Mouse (Mus musculus): ENCODE measurements around the gene Sdad1.

Sdad1 gene

DNA sequence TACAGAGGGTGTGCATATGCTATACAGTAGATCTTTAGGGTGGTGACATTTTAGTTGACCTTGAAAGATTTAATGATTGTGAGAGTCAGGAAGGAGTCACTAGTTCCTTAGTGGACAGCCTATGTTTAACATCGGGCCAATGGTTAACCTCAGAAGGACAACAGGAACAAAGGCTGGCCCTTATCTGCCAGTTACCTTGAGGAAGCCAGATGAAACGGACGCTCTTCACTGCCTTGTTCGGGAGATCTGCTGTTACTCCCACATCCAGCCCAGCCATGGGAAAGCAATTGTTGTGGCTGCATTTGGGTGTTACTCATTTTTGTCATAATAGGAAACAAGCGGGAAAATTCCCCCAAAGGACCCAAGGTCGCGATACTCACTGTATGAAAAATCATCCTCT, 3.5 kb upstream of the Sdad1 start:
- no peak for DNase-seq (ENCODE audit: extremely low read depth, low read depth, low spot score)

DNA sequence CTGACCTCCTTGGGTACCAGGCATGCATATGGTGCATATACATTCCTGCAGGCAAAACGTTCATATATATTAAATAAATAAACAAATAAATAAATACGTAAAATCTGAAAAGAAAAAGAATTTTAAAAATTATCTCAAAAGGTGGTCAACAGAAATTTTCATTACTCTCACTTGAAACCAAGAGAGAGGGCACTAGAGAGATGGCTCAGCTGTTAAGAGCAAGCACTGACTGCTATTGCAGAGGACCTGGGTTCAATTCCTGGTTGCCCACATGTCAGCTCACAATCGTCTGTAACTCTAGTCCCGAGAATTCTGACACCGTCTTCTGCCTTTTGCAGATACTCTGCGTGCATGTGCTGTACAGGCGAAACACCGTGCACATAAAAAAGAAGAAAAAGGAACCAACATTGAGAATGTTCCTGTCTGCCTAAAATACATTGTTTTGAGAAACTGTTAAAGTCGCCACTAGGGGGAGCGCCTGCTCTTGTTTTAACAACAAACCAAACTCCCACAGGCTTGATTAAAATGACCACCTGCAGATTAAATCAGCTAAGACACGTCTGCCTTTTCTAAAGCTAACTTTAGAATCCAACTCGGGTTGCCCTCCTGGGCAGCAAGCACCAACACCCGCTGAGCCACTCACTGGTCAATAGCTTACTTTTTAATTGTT, 1.9 kb upstream of the Sdad1 start:
- DNase-seq (ENCODE audit: extremely low read depth, low read depth, low spot score): no peak

DNA sequence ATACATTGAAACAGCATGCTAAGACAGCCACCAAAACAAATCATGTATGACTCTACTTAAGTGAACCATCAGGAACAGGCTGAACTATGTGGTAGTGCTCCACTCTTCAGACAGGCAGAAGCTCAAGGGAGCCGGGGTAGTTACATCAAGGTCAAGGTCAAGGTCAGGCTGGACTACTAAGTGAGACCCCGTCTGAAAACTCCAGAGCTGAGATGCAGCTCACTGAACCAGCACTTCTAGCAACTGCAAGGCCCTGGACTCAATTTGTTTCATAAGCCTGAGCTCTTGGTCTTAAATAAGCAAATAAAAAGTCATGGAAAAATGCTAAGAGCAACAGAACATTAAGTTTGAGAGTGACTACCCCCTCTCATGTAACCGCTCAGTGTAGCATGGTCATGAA, 6.0 kb downstream of the Sdad1 start:
- DNase-seq (ENCODE audit: extremely low read depth, low read depth, low spot score): no peak

DNA sequence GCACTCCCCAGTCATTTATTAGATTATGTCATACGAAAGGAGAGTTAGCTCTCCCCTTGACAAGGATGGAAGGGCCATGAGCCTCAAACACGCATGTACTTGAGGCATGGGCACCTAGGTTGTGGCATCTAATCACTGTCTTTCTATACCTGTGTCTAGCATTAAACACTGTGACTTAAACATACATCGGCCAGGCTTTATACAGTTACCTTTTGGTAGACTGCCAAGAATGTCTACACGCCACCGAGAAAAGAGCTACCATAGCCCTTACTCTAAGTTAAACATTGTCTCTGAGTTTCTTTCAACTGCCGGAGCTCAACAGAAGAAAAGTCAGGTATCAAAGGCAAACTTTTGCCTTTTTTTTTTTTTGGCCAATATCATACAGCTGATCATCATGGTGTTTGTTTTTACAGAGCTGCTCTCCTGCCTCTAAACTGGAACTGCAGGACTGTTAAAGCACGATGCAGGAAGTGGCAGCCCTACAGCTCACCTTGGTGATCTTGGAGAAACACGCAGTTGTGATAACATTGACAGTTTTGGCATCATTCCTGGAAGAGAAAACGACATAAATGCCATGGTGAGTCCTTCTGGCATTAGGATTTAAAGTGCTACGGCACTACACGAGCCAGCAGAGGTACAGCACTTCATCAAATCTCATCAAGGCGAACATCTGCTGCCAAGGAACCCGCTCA, 8.0 kb downstream of the Sdad1 start:
- no peak for DNase-seq (ENCODE audit: extremely low read depth, low read depth, low spot score)

DNA sequence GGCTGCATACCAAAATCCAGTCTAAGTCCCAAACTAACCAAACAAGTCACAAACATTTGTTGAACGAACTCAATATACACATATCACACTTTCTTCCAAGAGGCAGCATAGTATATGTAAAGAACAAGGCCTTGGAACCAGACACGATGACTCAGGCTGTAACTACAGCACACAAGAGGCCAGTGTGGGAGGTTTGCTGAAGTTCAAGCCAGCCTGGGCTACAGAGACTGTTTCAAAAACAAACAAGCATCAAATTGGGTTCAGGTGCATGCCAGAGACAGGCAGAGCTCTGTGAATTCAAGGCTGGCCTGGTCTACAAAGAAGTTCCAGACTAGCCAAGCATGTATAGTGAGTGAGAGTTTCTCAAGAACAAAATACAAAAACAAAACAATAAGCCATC, 15.8 kb downstream of the Sdad1 start:
- DNase-seq (ENCODE audit: extremely low read depth, low read depth, low spot score): no peak

DNA sequence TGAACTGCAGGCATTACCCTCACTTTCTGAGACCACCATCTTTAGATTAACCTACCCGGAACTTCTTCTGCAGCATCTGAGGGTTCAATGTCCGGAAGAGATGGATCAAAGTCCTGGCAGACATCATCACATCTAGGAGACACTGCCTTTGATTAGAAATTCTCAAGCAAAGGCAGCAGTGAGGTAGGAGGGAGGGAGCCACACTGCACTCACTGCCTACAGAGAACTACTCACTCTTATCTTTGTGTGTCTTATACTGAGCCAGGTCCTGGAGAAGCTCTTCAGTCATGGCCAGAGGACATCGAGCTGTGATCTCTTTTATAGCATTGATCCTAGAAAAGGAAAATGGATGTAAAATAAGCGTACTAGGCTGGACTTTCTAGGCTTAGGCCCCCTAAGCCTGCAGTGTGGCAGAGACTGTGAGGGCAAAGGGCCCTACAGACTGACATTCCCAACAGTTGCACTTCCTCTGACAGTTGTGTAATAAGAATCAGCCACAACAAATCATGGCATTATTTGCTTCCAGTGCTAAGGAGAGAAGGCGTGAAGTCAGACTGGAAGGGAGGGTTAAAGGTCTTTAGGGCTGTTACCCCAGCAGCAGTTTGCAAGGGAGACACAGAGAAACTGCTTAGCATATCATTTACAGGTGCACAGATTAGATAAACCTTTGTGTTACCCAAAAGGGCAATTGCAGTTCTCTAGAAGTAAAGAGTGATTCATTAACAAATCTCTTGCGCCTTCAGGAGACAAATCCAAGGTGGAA, 18.4 kb downstream of the Sdad1 start:
- DNase-seq (ENCODE audit: extremely low read depth, low read depth, low spot score): no peak

DNA sequence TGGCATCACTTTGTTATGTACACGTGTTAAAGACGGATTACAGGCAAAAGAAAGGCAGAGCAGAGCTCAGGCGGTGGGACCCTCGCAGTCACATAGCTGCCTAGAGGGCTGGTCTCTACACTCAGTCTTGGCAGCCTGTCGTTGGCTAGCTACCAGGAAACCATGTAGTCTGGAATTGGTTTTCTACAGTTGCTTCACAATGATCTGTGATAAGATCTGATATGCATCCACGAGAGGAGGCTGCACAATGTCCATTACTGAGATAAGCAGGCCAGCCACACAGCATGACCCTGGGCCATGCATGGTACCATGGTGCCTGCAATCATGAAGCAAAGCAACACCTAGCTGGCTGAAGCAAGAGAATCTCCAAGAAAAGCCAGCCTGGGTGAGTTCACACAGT, 22.4 kb downstream of the Sdad1 start:
- no peak for DNase-seq (ENCODE audit: extremely low read depth, low read depth, low spot score)

DNA sequence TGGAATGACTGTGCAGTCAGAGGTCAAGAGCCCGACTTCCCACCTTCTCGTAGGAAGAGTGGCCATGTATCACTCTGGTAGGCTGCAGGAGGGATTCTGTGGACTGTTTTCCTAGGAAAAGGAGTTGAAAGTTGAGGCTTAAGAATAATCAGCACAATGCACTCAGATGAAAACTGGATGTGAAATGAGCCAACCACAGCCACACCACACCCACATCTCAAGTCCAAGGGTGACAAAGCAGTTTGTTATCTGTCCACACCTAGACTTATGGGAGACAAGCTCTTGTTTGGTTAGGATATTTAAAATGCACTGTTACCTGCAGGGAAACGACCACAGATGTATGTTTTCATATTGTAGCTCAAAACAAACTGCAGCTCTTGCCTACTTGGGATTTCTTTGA, 27.2 kb downstream of the Sdad1 start:
- no peak for DNase-seq (ENCODE audit: extremely low read depth, low read depth, low spot score)

DNA sequence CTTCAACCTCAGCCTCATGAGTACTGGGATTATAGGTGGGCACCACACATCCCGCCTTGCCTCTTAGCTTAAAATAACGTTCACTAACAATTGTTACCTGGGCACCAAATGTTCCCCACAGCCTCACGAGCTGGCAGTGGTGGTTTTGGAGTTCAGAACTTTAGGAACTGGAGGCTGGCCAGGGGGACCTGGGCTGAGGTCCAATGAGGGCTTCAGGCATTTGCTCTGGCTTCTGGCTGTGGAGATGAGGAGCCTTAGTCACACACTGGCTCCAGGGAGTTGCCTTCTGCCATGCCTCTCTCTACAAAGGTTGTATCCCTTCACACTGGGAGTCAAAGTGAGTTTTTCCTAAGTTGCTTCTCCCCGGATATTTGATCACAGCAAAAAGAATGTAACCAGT, 27.7 kb downstream of the Sdad1 start:
- DNase-seq (ENCODE audit: extremely low read depth, low read depth, low spot score): no peak

DNA sequence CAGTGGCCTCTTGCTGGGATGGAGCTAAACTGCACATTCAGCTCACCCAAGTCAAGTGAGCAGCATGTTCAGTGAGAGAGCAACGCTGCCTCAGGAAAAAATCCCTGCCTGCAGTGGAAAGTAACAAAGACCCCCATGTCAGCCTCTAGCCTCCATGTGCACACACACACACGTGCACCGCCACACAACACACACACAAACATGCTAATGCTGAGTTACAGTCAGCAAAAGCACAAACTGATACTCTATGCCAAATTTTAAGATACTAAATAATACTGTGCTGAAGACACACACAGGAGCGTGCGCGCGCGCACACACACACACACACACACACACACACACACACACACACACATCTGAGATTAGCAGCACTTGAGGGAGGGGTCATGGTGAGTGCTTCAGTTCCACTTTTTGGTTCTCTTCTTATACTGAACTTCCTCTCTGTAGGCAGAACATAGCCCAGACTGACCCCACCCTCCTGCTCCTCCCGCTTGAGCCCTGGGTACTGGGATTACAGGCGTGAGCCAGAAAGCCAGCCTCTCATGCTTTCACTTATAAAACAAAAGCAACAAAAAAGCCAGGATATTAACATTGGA, 31.2 kb downstream of the Sdad1 start:
- DNase-seq (ENCODE audit: extremely low read depth, low read depth, low spot score): no peak

DNA sequence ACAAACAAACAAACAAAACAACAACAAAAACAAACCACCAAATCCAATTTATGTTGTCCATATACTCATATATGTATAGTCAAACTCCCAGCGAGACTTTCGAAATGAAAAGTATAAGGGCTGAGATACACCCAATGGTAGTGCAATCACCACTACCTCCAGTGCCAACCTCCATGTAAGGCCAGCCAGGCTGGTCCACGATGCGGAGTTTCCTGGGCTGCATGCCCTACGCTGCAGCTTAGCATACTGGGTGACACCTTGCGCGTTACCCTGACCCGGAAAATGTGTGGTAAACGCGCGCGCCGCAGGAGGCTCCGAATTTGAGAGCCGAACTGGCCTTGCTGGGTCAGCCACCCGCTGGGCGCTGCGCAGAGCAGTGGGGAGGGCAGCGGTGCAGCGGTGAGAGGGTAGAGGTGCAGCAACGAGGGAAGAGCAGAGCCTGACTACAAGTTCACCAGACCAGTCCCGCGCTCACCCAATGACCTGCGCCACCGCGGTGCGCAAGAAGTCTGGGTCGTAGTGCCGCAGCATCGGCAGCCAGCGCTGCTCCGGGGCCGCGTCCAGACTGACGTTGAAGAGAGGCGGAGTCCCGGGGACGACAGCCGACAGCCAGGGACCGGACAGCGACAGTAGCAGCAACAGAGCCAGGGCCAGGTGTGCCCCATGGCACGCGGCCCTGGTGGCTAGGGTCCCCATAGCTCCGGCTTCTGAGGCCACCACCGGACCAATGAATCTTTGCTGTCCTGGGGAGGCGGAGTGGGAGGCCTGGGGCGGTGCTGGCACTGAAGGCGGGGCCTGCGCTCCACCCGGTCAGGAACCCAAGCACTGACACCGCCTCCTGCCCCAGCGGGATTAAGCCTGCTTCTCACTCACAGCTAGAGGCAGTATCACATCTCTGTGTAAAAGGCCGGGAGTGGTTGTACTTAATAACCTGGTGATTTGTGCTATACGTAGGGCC, 32.6 kb downstream of the Sdad1 start, which contains the start of gene Naaa:
Naaa (minus strand) TSS at position 734 of the 958 bp plus-strand sequence.
- DNase-seq (ENCODE audit: extremely low read depth, low read depth, low spot score): peak; percentile 25

DNA sequence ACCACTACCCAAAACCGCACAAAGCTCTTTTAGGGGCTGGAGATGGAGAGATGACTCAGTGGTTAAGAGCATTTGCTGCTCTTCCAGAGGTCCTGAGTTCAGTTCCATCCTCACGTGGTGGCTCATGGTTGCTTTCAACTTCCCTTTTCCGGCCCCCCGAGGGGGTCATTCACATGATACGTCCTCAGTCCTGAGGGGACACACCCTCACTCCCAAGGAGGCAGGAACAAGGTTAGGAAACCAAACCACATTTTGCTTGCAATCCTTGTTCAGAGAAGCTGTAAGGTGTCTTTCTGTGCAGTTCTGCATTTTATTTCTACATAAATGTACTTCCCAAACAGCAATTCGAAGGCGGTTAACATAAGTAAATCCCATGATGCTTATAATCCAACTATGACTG, 39.8 kb downstream of the Sdad1 start:
- no peak for DNase-seq (ENCODE audit: extremely low read depth, low read depth, low spot score)

DNA sequence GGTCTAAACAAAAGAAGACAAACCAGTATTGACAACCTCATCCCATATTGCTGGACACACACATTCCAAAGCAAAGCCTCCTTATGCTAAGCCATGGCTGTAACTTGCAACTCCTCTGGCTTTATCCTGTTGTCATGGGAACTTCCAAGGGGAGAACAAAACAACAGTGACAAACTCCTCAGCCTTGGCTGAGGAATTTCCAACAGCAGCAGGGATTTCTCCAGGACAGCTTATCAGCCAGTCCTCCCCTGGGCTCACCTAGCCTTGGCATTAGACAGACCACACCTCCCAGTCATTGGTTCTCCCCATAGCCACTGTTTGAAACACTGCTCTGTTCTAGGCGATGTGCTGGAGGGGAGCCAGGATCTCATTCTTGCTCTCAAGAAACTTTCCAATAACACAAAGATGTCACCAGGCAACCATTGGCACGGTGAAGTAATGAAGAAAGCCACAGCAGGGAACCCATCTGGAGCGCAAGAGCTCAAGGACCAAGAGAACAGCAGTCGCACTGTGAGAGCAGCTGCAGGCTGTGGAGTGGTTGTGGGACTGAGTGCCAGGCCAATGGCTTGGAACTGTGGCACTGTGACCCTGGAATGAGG, 46.4 kb downstream of the Sdad1 start:
- DNase-seq (ENCODE audit: extremely low read depth, low read depth, low spot score): no peak

DNA sequence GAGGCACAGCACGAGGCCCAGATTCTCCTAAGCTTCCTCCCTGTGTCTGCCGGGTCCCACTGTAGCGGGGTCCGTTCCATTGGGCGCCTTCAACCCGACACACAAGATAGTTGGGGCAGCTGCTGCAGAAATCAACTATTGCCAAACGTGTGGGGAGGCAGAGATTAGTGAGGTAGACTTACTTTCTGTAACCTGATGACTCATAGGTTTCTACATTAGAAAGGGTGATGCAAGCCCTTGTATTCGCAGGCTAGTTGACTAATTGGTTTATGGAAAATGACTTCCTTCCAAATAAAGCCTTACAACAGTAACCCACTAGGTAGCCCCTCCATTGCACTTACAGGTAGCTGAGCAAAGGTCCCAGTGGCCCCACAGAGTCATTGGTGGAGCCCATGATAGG, 47.6 kb downstream of the Sdad1 start:
- DNase-seq (ENCODE audit: extremely low read depth, low read depth, low spot score): peak; percentile 39

DNA sequence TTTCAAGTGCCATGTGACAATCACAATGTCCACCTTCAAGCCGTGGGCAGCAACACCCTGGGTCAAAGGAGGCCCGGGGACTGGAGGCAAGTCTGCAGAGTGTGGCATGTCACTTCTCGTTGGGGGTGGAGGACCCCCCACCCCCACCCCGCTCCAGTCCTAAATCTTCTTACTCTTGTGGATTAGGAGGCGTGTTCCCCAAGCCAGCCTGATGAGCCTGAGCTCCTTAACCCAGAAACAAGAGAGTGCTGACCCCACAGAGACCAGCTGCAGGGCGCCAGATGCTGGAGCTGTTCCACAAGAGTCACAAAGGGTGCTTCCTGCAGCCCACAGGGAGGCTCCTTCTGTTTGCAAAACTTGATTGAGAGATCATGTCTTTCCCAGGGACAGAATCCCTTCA, 54.1 kb downstream of the Sdad1 start, which contains the start of gene Ppef2:
Ppef2 (minus strand) TSS at position 61 of the 400 bp plus-strand sequence.
- DNase-seq (ENCODE audit: extremely low read depth, low read depth, low spot score): no peak

DNA sequence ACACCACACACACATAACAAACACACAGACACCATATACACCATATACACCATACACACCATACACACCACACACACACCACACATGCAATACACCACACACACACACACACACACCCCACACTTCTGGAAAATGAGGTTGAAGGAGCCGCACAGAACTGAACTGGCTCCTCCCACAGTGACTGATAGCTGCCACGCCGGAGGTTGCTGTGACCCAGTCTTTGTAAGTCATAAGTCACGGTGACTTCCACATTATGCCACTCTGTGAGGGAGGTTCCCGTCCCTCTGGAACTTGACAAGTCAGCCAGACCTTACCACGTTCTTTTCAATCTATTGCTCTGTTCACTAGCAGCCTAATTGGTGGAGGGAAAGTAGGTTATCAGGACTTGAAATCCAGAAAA, 55.8 kb downstream of the Sdad1 start:
- DNase-seq (ENCODE audit: extremely low read depth, low read depth, low spot score): no peak

DNA sequence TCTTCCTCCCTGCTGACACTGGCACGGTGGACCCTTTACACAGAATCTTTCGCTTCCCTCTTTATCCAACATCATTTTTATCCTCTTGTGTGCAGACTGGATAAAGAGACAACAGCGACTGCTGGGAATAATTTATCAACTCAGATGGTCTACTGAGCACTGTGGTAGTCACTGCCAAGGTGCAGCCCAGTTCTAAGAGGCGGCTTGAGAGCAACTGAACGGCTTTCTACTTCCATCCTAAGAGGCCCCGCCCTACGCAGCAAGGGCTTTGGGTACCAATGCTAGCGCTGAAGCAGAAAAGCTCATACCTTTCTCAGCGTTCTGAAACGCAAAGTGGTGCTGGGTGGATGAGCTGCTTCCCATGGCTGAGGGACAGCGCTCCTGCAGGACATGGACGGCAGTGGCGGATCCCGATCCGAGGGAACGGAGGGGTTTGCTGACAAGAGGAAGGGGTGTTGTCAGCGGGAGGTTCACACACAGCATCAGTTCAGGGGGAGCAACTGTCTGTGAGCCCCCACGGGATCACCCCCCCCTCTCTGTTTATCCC, 57.4 kb downstream of the Sdad1 start:
- no peak for DNase-seq (ENCODE audit: extremely low read depth, low read depth, low spot score)

DNA sequence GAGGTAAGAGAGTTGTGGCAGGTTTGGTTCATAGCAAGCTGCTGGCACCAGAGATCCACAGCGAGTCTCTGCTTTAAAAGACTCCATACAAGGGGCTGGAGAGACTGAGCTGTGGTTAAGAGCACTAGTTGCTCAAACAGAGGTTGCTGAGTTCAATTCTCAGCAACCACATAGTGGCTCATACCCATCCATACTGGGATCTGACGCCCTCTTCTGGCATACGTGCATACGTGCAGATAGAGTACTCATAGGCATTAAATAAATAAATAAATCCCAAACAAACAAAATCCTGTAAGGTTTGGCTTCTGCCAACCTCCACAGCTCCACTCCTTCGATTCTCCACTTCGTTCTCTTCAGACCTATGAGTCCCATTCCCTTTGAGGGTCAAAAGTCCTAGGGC, 58.2 kb downstream of the Sdad1 start:
- no peak for DNase-seq (ENCODE audit: extremely low read depth, low read depth, low spot score)

DNA sequence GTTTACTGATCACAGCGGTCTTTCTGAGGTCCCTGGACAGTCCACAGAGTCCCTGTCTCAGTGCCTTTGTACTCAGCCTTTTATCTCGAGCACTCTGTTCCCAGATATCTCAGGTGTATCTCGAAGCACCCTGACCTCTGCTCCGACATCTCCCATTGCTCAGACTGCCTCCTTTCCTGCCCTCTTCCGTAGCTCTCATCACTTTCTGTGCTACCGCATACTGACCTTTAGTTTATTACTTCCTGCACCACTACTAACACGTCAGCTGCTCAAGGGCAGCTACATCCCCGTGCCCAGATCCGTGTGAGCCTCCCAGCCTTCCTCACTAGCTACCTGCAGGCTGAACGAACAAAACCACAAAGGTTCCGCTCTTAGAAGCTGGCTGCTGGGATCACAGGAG, 61.7 kb downstream of the Sdad1 start:
- no peak for DNase-seq (ENCODE audit: extremely low read depth, low read depth, low spot score)

DNA sequence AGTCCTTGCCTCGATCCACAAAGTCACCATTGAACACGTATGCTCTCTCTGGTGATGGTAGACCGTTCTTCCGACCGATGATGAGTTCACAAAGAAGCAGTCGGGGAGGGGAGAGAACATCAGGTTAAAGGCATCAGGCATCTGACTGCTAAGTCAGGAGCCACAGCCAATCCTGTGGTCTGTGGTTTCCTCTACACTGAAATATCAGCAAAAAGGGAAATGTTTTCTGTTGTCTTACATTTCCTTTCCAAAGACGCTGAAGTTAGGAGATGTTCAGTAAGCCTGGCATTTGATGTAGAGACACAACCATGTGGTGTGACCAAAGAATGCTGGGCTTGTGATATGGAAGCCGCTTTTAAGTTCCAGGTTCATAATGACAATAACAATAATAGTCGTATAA, 64.8 kb downstream of the Sdad1 start:
- DNase-seq (ENCODE audit: extremely low read depth, low read depth, low spot score): no peak
